Mouse (Mus musculus) stomach, embryonic 15.5 days (tissue): ENCODE measurements at regions not wholly inside any gene's neighbourhood (a gene's known extent, or its start where the extent isn't known, plus 50 kb on each side); places are given as distances from the start of the nearest gene placed in this dataset.

Source experiments
- ATAC-seq: fragments of 200-750 bp; cut with Nextera tagmentation; 2 replicates; pipeline ENCODE4 v1.8.0; 2017; ENCODE audit warnings: low read depth, moderate number of reproducible peaks, moderate TSS enrichment; ENCODE audit not compliant: insufficient read depth, low FRiP score
- H3K27ac ChIP-seq: fragments of 300-500 bp; sonication (generic); 2 replicates; pipeline ENCODE4 v1.5.1; 2015; ENCODE audit warnings: mild to moderate bottlenecking, inconsistent platforms
- H3K27me3 ChIP-seq: fragments of 300-500 bp; sonication (generic); replicated peaks from 2 replicates; pipeline ENCODE4 v1.6.1; 2015; ENCODE audit warnings: inconsistent platforms
- H3K36me3 ChIP-seq: fragments of 300-500 bp; sonication (generic); 2 replicates; pipeline ENCODE4 v1.6.1; 2015; ENCODE audit warnings: inconsistent platforms
- H3K4me1 ChIP-seq: fragments of 300-500 bp; sonication (generic); 2 replicates; pipeline ENCODE4 v1.6.1; 2015; ENCODE audit warnings: inconsistent platforms
- H3K4me2 ChIP-seq: fragments of 300-500 bp; sonication (generic); 2 replicates; pipeline ENCODE4 v1.6.1; 2015; ENCODE audit warnings: mild to moderate bottlenecking, inconsistent platforms
- H3K4me3 ChIP-seq: fragments of 300-500 bp; sonication (generic); replicated peaks from 2 replicates; pipeline ENCODE4 v1.5.1; 2015; ENCODE audit warnings: inconsistent platforms
- H3K9ac ChIP-seq: fragments of 300-500 bp; sonication (generic); 2 replicates; pipeline ENCODE4 v1.6.1; 2015; ENCODE audit warnings: inconsistent platforms
- H3K9me3 ChIP-seq: fragments of 300-500 bp; sonication (generic); 2 replicates; pipeline ENCODE4 v1.6.1; 2016; ENCODE audit warnings: inconsistent platforms
- WGBS: fragments of 180-500 bp; shearing (Covaris S2); methylation state at CpG from one replicate; pipeline ENCODE4 v1.1.7; 2015; 5-methylcytosine and 5-hydroxymethylcytosine counted together

- no peak overlapping the region for H3K9ac ChIP-seq
- no peak overlapping the region for H3K4me2 ChIP-seq
- no peaks in the 10 kb centered on the region for H3K9me3 ChIP-seq
- WGBS, result 40% methylated on average over 5 of the region's 5 CpGs
- H3K4me3 ChIP-seq, result no peak overlapping the region
- peak; percentile 56; the same call in 1 of the 2 replicates for ATAC-seq
- no peaks in the 10 kb centered on the region for H3K4me1 ChIP-seq
- H3K27ac ChIP-seq, result 0 out of 2 replicates have a peak overlapping the region, but pooled peaks have one; percentile 5
- no peaks in the 10 kb centered on the region for H3K36me3 ChIP-seq
- no peaks in the 10 kb centered on the region for H3K27me3 ChIP-seq
These were observed 198.7 kb upstream of the Tnp1 start for GRCm38 (mm10) chr1:73214305-73214946.

- ATAC-seq, result no peak
These were observed 191.7 kb upstream of the Tnp1 start for GRCm38 (mm10) chr1:73207421-73207820.

GRCm38 (mm10) chr1:73205788-73206187, 190.1 kb upstream of the Tnp1 start:
- H3K4me3 ChIP-seq, result no peak overlapping the region
- H3K36me3 ChIP-seq, result no peaks in the 10 kb centered on the region
- no peaks in the 10 kb centered on the region for H3K4me1 ChIP-seq
- H3K27me3 ChIP-seq, result no peaks in the 10 kb centered on the region
- no peak overlapping the region for H3K9ac ChIP-seq
- H3K9me3 ChIP-seq, result no peaks in the 10 kb centered on the region
- WGBS, result 88% methylated on average over 1 of the region's 1 CpGs
- no peak overlapping the region for H3K27ac ChIP-seq
- no peak overlapping the region for H3K4me2 ChIP-seq
- no peak for ATAC-seq

More at GRCm38 (mm10) chr1:73207421-73207820, 191.7 kb upstream of the Tnp1 start:
- Histone ChIP-seq H3K4me3 (no peak overlapping the region), H3K9me3 (no peaks in the 10 kb centered on the region), H3K27me3 (no peaks in the 10 kb centered on the region), H3K27ac (no peak overlapping the region), H3K9ac (no peak overlapping the region), H3K4me2 (no peak overlapping the region), H3K36me3 (no peaks in the 10 kb centered on the region), H3K4me1 (no peaks in the 10 kb centered on the region)
- 31% methylated on average over 8 of the region's 8 CpGs for WGBS

- Histone ChIP-seq H3K4me1 (no peaks in the 10 kb centered on the region), H3K9me3 (no peaks in the 10 kb centered on the region), H3K4me2 (no peak overlapping the region), H3K27ac (no peak overlapping the region), H3K27me3 (no peaks in the 10 kb centered on the region), H3K36me3 (no peaks in the 10 kb centered on the region), H3K4me3 (no peak overlapping the region), H3K9ac (no peak overlapping the region)
- 59% methylated on average over 2 of the region's 2 CpGs for WGBS
- ATAC-seq, result 0 out of 2 replicates have a peak, but pooled peaks have one; percentile 31
These were observed 184.4 kb upstream of the Tnp1 start for GRCm38 (mm10) chr1:73200112-73200511.

GRCm38 (mm10) chr1:73190832-73191231, 175.1 kb upstream of the Tnp1 start:
- H3K9ac ChIP-seq, result no peak overlapping the region
- H3K4me1 ChIP-seq, result no peaks in the 10 kb centered on the region
- no peaks in the 10 kb centered on the region for H3K27me3 ChIP-seq
- ATAC-seq, result no peak
- H3K4me2 ChIP-seq, result no peak overlapping the region
- H3K36me3 ChIP-seq, result no peaks in the 10 kb centered on the region
- 52% methylated on average over 5 of the region's 5 CpGs for WGBS
- no peaks in the 10 kb centered on the region for H3K9me3 ChIP-seq
- no peak overlapping the region for H3K4me3 ChIP-seq
- H3K27ac ChIP-seq, result no peak overlapping the region

- Histone ChIP-seq H3K27me3 (no peaks in the 10 kb centered on the region), H3K9me3 (no peaks in the 10 kb centered on the region), H3K4me1 (no peaks in the 10 kb centered on the region), H3K27ac (no peak overlapping the region), H3K9ac (no peak overlapping the region), H3K4me3 (no peak overlapping the region), H3K36me3 (no peaks in the 10 kb centered on the region), H3K4me2 (no peak overlapping the region)
- no peak for ATAC-seq
- 77% methylated on average over 2 of the region's 2 CpGs for WGBS
These were observed 173.1 kb upstream of the Tnp1 start for GRCm38 (mm10) chr1:73188796-73189195.

GRCm38 (mm10) chr1:73184477-73184876, 168.8 kb upstream of the Tnp1 start:
- ATAC-seq, result no peak
- peak overlapping the region; percentile 61; the same call in 1 of the 2 replicates for H3K27ac ChIP-seq
- H3K27me3 ChIP-seq, result no peaks in the 10 kb centered on the region
- no peak overlapping the region for H3K4me2 ChIP-seq
- H3K9me3 ChIP-seq, result no peaks in the 10 kb centered on the region
- no peak overlapping the region for H3K4me3 ChIP-seq
- WGBS, result 48% methylated on average over 6 of the region's 6 CpGs
- H3K36me3 ChIP-seq, result no peaks in the 10 kb centered on the region
- H3K9ac ChIP-seq, result no peak overlapping the region
- H3K4me1 ChIP-seq, result no peaks in the 10 kb centered on the region

GRCm38 (mm10) chr1:73178810-73179209, 163.1 kb upstream of the Tnp1 start:
- no peaks in the 10 kb centered on the region for H3K4me1 ChIP-seq
- no peak overlapping the region for H3K4me2 ChIP-seq
- no peak overlapping the region for H3K27ac ChIP-seq
- no peak overlapping the region for H3K4me3 ChIP-seq
- ATAC-seq, result no peak
- no peaks in the 10 kb centered on the region for H3K27me3 ChIP-seq
- H3K36me3 ChIP-seq, result no peaks in the 10 kb centered on the region
- H3K9me3 ChIP-seq, result no peaks in the 10 kb centered on the region
- 74% methylated on average over 3 of the region's 3 CpGs for WGBS
- H3K9ac ChIP-seq, result no peak overlapping the region

- Histone ChIP-seq H3K27ac (no peak overlapping the region), H3K9me3 (no peaks in the 10 kb centered on the region), H3K4me3 (no peak overlapping the region), H3K4me2 (no peak overlapping the region), H3K9ac (no peak overlapping the region), H3K36me3 (no peaks in the 10 kb centered on the region), H3K4me1 (no peaks in the 10 kb centered on the region), H3K27me3 (no peaks in the 10 kb centered on the region)
- WGBS, result 87% methylated on average over 3 of the region's 3 CpGs
- ATAC-seq, result no peak
These were observed 161.4 kb upstream of the Tnp1 start for GRCm38 (mm10) chr1:73177076-73177475.

- Histone ChIP-seq H3K4me3 (no peak overlapping the region), H3K4me2 (no peak overlapping the region), H3K27me3 (no peaks in the 10 kb centered on the region), H3K27ac (no peak overlapping the region), H3K4me1 (0 out of 2 replicates have a peak, but pooled peaks cover 10% of the 10 kb centered on the region), H3K36me3 (no peaks in the 10 kb centered on the region), H3K9ac (no peak overlapping the region), H3K9me3 (no peaks in the 10 kb centered on the region)
- 77% methylated on average over 3 of the region's 3 CpGs for WGBS
- no peak for ATAC-seq
These were observed 154.9 kb upstream of the Tnp1 start for GRCm38 (mm10) chr1:73170668-73171008.

GRCm38 (mm10) chr1:73169929-73170667, 154.4 kb upstream of the Tnp1 start:
- Histone ChIP-seq H3K27ac (no peak overlapping the region), H3K4me1 (0 out of 2 replicates have a peak, but pooled peaks cover 10% of the 10 kb centered on the region), H3K27me3 (no peaks in the 10 kb centered on the region), H3K4me2 (no peak overlapping the region), H3K9me3 (no peaks in the 10 kb centered on the region), H3K36me3 (no peaks in the 10 kb centered on the region), H3K9ac (no peak overlapping the region), H3K4me3 (no peak overlapping the region)
- no peak for ATAC-seq
- 52% methylated on average over 6 of the region's 6 CpGs for WGBS

- 0 out of 2 replicates have a peak, but pooled peaks cover 10% of the 10 kb centered on the region for H3K4me1 ChIP-seq
- no peak overlapping the region for H3K27ac ChIP-seq
- no peak for ATAC-seq
- no peaks in the 10 kb centered on the region for H3K9me3 ChIP-seq
- 48% methylated on average over 10 of the region's 10 CpGs for WGBS
- no peaks in the 10 kb centered on the region for H3K27me3 ChIP-seq
- H3K4me3 ChIP-seq, result no peak overlapping the region
- no peak overlapping the region for H3K4me2 ChIP-seq
- no peak overlapping the region for H3K9ac ChIP-seq
- H3K36me3 ChIP-seq, result no peaks in the 10 kb centered on the region
These were observed 153.6 kb upstream of the Tnp1 start for GRCm38 (mm10) chr1:73169077-73169869.
